Mouse (Mus musculus): ENCODE results near the gene Gpkow.

GRCm38 (mm10) chrX:7728215-7728921, 31.4 kb downstream of the Gpkow start, which contains the start of gene Praf2:
- TF ChIP-seq CTCF (IDR thresholded peaks at IDR 0.05) (0 out of 2 replicates have a peak, but pooled peaks have one; percentile 7), EP300 (IDR thresholded peaks at IDR 0.05) (no peak)
